Mouse (Mus musculus) midbrain, embryonic 16.5 days (tissue): Measurements from ENCODE around the gene Slc24a2. TPM values are rescaled to one million over a fixed set of nuclear protein-coding genes. Genes with fewer than 3 reads are reported as not detected.

Source experiments
- ATAC-seq: fragments of 200-750 bp; cut with Nextera tagmentation; 2 replicates; pipeline ENCODE4 v1.8.0; 2017; ENCODE audit warnings: moderate TSS enrichment
- H3K27ac ChIP-seq: fragments of 300-500 bp; sonication (generic); 2 replicates; pipeline ENCODE4 v1.5.1; 2014; ENCODE audit warnings: mild to moderate bottlenecking, low read length, mixed read lengths
- H3K27me3 ChIP-seq: fragments of 300-500 bp; sonication (generic); 2 replicates; pipeline ENCODE4 v1.6.1; 2014; ENCODE audit warnings: low read depth, low read length, mixed read lengths; ENCODE audit not compliant: control insufficient read depth, insufficient read depth
- H3K36me3 ChIP-seq: fragments of 300-500 bp; sonication (generic); 2 replicates; pipeline ENCODE4 v1.6.1; 2014; ENCODE audit warnings: mild to moderate bottlenecking, low read length, moderate library complexity, mixed read lengths; ENCODE audit not compliant: control insufficient read depth, insufficient read depth
- H3K4me1 ChIP-seq: fragments of 300-500 bp; sonication (generic); 2 replicates; pipeline ENCODE4 v1.6.1; 2014; ENCODE audit warnings: mild to moderate bottlenecking, low read length, mixed read lengths; ENCODE audit not compliant: control insufficient read depth, insufficient read depth
- H3K4me2 ChIP-seq: fragments of 300-500 bp; sonication (generic); 2 replicates; pipeline ENCODE4 v1.6.1; 2014; ENCODE audit warnings: mild to moderate bottlenecking, low read length, mixed read lengths
- H3K4me3 ChIP-seq: fragments of 300-500 bp; sonication (generic); 2 replicates; pipeline ENCODE4 v1.5.1; 2014; ENCODE audit warnings: low read depth, mild to moderate bottlenecking, low read length, moderate library complexity, mixed read lengths
- H3K9ac ChIP-seq: fragments of 300-500 bp; sonication (generic); 2 replicates; pipeline ENCODE4 v1.6.1; 2014; ENCODE audit warnings: low read depth, low read length, mixed read lengths
- H3K9me3 ChIP-seq: fragments of 300-500 bp; sonication (generic); replicated peaks from 2 replicates; pipeline ENCODE4 v1.6.1; 2014; ENCODE audit warnings: mild to moderate bottlenecking, low read length, mixed read lengths; ENCODE audit not compliant: control insufficient read depth, poor library complexity, severe bottlenecking
- WGBS: fragments of 180-500 bp; shearing (Covaris S2); extraction: QIAGEN DNeasy Blood & Tissue Kit; methylation state at CpG from one replicate; pipeline ENCODE4 v1.1.7; 2014; 5-methylcytosine and 5-hydroxymethylcytosine counted together
- polyA plus RNA-seq: library from polyadenylated mRNA; unstranded; fragments of >200 nt; fragmentation: Nextera tagmentation; extraction: Ambion mirVana; gene quantifications from 2 replicates; pipeline ENCODE4 v1.2.1, GENCODE M21; 2015

Slc24a2 gene
- polyA plus RNA-seq, 1 experiment from 2014 or later = 4.5 TPM

DNA sequence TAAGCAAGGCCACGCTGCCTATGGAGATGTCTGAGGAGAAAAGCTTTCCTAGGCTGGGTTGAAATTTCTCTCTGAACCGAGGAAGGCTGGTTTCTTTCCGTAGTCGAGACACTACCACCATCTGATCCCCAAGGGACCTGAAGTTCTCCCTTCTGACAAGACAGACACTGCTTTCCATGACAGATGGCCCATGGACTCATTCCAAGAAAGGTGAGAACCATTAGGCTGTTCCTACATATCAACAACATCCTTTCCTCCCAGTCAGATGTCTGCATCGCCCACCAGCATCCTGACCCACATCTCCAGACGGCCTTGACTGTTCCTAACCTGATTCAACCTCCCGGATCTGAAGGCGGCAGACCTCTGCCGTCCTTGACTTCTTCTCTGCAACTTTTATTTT is 187.0 kb downstream of the Slc24a2 start:
- WGBS = 93% methylated on average over 9 of the region's 9 CpGs
- H3K4me3 ChIP-seq = no peak overlapping the region
- no peak overlapping the region for H3K4me2 ChIP-seq
- no peaks in the 10 kb centered on the region for H3K9me3 ChIP-seq
- ATAC-seq = no peak
- H3K27me3 ChIP-seq = no peaks in the 10 kb centered on the region
- no peak overlapping the region for H3K9ac ChIP-seq
- no peaks in the 10 kb centered on the region for H3K36me3 ChIP-seq
- no peak overlapping the region for H3K27ac ChIP-seq
- H3K4me1 ChIP-seq = no peaks in the 10 kb centered on the region

DNA sequence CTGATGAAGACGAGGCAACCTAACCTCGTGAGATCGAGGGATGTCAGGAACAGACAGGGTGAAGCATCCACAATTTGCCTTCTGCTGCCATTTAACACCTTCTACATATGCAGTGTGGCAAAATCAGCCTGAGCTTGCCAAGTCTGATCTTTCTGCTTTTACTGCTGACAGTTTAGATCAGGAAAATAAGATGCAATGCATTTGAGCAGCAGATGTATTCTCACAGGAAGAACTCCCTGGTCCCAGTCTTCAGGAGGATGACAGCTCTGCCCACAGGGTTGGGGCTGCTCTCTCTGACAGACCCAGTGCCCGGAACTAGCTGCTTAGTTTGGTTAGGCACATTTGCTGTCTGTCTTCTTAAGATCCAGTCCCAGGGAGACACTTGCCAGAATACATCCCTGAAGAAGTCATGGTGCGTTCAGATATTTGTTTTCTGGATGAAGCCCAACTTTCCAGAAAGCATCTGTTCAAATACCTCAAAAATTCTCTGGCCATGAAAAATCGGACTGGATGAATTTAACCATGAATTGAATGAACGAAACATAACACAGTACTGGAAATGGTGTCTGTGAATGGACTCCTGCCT is 188.8 kb downstream of the Slc24a2 start:
- Histone ChIP-seq H3K4me2 (no peak overlapping the region), H3K4me1 (no peaks in the 10 kb centered on the region), H3K36me3 (no peaks in the 10 kb centered on the region), H3K27me3 (no peaks in the 10 kb centered on the region), H3K27ac (no peak overlapping the region), H3K4me3 (no peak overlapping the region), H3K9ac (no peak overlapping the region), H3K9me3 (no peaks in the 10 kb centered on the region)
- 67% methylated on average over 7 of the region's 7 CpGs for WGBS
- peak; percentile 56; the same call in 1 of the 2 replicates for ATAC-seq

DNA sequence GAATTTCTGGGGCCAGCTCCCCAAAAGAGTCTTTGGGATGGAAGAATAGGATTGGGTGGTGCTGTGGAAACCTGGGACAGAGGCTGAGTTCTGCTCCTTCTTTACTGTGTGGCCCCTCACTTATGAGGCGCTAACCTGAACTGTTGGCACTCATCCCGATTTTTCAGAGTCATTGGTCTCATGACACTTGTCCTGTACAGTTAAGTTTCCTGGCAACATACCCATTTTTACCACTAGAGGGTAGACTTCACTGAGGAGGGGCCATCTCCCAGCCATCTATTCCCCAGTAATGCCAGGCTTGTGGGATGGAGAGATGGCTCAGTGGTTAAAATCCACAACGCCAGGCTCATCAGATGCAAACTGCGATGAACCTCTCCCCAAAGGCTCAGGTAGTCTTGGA is 192.7 kb downstream of the Slc24a2 start:
- no peaks in the 10 kb centered on the region for H3K36me3 ChIP-seq
- no peaks in the 10 kb centered on the region for H3K4me1 ChIP-seq
- H3K27me3 ChIP-seq = no peaks in the 10 kb centered on the region
- ATAC-seq = peak; percentile 17; the same call in 1 of the 2 replicates
- no peak overlapping the region for H3K9ac ChIP-seq
- H3K27ac ChIP-seq = no peak overlapping the region
- H3K4me2 ChIP-seq = no peak overlapping the region
- 72% methylated on average over 4 of the region's 4 CpGs for WGBS
- H3K4me3 ChIP-seq = no peak overlapping the region
- no peaks in the 10 kb centered on the region for H3K9me3 ChIP-seq

DNA sequence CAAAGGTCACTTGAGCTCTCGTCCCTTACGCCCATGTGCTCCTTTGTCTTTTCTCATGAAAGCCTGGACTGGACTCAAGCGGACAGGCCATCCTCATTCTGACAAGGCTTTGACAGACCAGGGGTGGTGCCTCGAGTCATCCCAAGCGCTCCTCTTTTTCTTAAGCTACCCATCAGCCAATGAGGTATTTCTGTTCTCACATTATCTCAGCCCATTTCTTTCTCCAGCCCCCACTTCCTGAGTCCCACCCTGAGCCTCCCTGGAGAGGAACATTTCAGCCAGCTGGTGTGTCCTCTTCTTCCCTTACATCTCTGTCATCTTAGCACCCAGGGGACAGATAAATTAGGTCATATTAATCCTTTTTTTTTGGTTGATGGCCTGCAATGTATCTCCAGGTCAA is 193.8 kb downstream of the Slc24a2 start:
- no peaks in the 10 kb centered on the region for H3K4me1 ChIP-seq
- no peak for ATAC-seq
- no peaks in the 10 kb centered on the region for H3K9me3 ChIP-seq
- no peaks in the 10 kb centered on the region for H3K27me3 ChIP-seq
- H3K27ac ChIP-seq = no peak overlapping the region
- no peak overlapping the region for H3K4me3 ChIP-seq
- WGBS = 59% methylated on average over 5 of the region's 5 CpGs
- no peaks in the 10 kb centered on the region for H3K36me3 ChIP-seq
- no peak overlapping the region for H3K9ac ChIP-seq
- no peak overlapping the region for H3K4me2 ChIP-seq

DNA sequence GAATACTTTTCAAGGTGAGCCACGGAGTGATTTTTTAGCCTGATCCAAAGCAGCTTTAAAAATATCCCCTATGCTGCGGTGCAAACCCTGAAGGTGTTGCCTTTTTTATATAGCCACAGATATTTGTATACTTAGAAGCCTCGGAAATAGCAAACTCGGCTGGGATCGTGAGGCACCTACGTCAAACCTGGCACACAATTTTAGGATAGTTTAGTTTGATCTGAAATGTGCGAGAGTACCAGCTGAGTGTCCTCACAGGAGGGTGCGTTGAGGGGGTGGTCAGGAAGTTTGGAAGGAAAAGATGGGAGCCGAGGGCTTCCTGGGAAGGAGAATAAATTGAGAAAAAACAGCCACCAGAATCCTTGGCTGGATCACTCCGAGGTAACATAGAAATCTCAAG is 194.6 kb downstream of the Slc24a2 start:
- Histone ChIP-seq H3K9ac (no peak overlapping the region), H3K36me3 (no peaks in the 10 kb centered on the region), H3K4me1 (no peaks in the 10 kb centered on the region), H3K4me2 (no peak overlapping the region), H3K27me3 (no peaks in the 10 kb centered on the region), H3K27ac (no peak overlapping the region), H3K9me3 (no peaks in the 10 kb centered on the region), H3K4me3 (no peak overlapping the region)
- ATAC-seq = no peak
- WGBS = 91% methylated on average over 10 of the region's 10 CpGs

DNA sequence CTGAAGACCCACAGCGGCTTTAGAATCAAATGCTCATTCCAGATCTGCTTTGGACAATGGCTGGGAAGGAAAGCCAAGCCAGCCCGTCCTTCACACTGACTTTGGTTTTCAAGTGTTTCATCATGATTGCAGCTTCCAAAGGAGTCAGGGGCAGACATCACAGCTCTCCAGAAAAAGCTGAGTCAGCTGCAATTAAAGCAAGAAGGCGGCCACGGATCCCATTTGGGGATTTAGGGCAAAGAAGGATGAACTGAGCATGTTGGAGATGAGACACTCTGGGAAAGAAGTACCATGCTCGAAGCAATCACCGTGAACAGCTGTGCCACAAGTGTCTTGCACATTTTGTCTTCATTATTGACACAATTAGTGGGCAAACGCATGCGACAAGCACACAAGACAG is 197.6 kb downstream of the Slc24a2 start:
- 91% methylated on average over 8 of the region's 8 CpGs for WGBS
- no peak for ATAC-seq
- Histone ChIP-seq H3K27ac (no peak overlapping the region), H3K9me3 (no peaks in the 10 kb centered on the region), H3K27me3 (no peaks in the 10 kb centered on the region), H3K9ac (no peak overlapping the region), H3K4me1 (no peaks in the 10 kb centered on the region), H3K36me3 (no peaks in the 10 kb centered on the region), H3K4me2 (no peak overlapping the region), H3K4me3 (no peak overlapping the region)

DNA sequence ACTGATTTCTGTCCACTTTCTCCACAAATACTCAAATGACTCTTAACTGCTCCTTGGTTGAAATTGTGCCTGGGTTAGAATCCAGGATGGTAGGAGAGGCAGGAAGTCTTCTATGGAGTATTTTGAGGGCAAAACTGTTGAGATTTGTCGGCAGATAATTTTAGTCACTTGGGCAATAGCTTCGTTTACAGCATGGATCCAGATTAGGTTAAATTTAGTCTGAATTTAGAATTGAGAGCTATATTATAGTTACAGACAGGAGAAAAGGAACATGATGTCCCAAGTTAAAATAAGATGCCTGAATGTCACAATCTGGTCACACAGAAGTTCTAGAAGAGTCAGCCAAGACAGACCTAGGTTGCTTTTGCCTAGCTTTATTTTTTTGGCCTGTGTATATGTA is 199.2 kb downstream of the Slc24a2 start:
- no peak overlapping the region for H3K4me3 ChIP-seq
- no peaks in the 10 kb centered on the region; the same call in 1 of the 2 replicates for H3K9me3 ChIP-seq
- H3K4me2 ChIP-seq = no peak overlapping the region
- H3K4me1 ChIP-seq = no peaks in the 10 kb centered on the region
- H3K9ac ChIP-seq = no peak overlapping the region
- no peaks in the 10 kb centered on the region for H3K36me3 ChIP-seq
- ATAC-seq = no peak
- WGBS = 100% methylated on average over 2 of the region's 2 CpGs
- no peaks in the 10 kb centered on the region for H3K27me3 ChIP-seq
- H3K27ac ChIP-seq = no peak overlapping the region

DNA sequence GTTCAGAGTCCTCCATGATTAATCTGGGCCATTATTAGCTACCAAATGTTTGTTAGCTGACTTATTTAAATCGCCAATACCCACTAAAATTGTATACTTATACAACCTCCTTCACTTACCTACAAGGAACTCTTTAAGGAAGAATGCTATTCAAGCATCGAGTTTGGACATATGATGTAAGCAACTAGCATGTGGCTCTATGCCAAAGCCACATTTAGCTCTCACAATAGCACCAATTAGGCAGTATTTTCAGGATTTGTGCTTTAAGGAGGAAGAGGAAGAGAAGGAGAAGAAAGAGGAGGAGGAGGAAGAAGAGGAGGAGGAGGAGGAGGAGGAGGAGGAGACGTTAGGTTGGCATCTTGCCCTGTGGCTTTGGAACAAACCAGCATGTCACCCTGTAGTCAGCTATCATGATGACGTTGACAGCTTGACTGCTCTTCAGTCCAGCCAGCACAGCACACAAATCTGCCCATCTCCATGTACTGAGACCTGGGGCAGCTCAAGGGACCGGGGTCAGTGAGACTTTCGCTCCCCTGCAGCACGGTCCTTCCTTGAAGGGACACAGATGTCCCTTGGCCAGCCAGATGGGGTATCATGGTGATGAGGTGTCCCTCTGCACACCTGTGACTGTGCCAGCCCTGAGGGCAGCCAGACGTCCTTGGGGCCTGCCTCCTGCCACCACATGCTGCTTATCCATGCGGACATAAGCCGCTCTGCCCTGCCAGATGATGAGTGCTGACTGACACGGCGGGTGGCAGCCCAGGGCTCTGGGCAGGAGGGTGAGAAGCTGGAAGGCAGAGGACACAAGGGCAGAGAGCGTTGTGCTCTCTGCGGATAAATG is 203.7 kb downstream of the Slc24a2 start:
- Histone ChIP-seq H3K4me2 (no peak overlapping the region), H3K9ac (no peak overlapping the region), H3K9me3 (no peaks in the 10 kb centered on the region; the same call in 1 of the 2 replicates), H3K27me3 (no peaks in the 10 kb centered on the region), H3K36me3 (no peaks in the 10 kb centered on the region), H3K27ac (no peak overlapping the region), H3K4me3 (no peak overlapping the region), H3K4me1 (no peaks in the 10 kb centered on the region)
- WGBS = 54% methylated on average over 14 of the region's 14 CpGs
- ATAC-seq = 0 out of 2 replicates have a peak, but pooled peaks have one; percentile 39

DNA sequence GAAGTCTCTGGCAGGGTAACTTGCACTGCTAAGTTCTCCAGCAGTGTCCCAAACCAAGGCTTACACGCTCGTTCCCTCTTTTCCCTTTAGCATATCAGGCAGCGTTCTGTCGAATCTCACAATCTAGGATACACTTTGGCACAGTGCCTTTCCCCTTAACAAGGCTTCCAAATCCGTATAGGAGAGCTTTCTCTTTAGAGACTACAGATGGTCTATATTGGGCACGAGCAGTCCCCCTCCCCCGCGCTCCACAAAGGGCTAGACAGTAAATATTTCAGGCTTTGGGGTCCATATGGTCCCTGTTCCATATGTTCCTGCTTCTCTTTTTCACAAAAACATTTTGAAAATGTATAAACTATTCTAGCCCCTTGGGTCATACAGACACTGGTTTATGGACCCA is 205.7 kb downstream of the Slc24a2 start:
- no peaks in the 10 kb centered on the region; the same call in 1 of the 2 replicates for H3K9me3 ChIP-seq
- 83% methylated on average over 8 of the region's 8 CpGs for WGBS
- peaks cover 2% of the 10 kb centered on the region; the same call in 1 of the 2 replicates for H3K4me1 ChIP-seq
- no peak for ATAC-seq
- H3K27me3 ChIP-seq = no peaks in the 10 kb centered on the region
- H3K27ac ChIP-seq = no peak overlapping the region
- H3K4me3 ChIP-seq = no peak overlapping the region
- H3K9ac ChIP-seq = no peak overlapping the region
- no peak overlapping the region for H3K4me2 ChIP-seq
- H3K36me3 ChIP-seq = no peaks in the 10 kb centered on the region
